Mouse (Mus musculus) urinary bladder, postnatal 14 days (tissue): ENCODE data around the gene Paox.

Source experiments
- DNase-seq: peaks from one replicate; pipeline ENCODE4 v3.0.0; 2021; ENCODE audit warnings: low spot score

Paox gene

DNA sequence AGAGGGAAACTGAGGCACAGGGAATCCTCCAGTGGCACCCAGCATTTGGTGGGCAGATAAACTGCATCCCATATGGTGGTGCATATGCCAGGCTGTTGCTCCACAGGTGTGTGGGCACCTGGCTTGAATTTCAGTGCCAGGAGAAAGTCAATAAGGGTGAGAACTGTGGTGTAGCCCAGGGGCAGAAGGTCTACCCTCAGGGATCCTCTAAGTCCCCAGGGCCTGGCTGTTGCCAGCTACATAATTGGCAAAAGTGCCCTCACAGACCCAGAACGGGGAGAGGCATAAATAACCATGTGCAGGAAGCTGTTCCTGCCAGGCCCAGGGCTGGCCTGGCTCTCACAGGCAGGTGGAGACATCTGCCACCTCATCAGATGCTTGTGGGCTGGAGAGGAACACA lies 57.3 kb downstream of the Paox start, which contains the start of gene Olfr523:
Gene Olfr523, plus strand, starts transcription at position 282 of the 400 bp plus-strand sequence.
- DNase-seq: no peak

DNA sequence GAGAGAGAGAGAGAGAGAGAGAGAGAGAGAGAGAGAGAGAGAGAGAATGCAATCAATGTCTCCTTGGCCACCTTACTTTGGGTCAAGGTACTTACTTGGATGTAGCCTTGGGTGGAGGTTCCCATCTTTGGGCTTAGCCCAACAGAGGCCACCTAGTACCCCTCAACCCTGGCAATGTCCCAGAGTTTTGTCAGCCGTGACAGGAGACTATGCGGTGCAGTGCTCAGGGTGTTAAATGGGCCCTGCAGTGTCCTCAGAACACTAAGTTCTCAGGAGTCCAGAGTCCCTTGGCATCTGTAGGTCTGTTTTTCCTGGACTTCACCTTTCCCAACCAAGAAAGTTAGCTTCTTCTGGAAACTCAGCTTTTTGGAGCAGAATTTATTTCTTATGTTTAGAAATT lies 63.6 kb downstream of the Paox start:
- no peak for DNase-seq

- no peak for DNase-seq
Observed at GRCm38 (mm10) chr7:140180692-140181091, 65.1 kb downstream of the Paox start.

- DNase-seq: no peak
Observed at GRCm38 (mm10) chr7:140184206-140184605, 68.6 kb downstream of the Paox start.
